Mouse (Mus musculus): ENCODE data around the gene Man1b1.

DNA sequence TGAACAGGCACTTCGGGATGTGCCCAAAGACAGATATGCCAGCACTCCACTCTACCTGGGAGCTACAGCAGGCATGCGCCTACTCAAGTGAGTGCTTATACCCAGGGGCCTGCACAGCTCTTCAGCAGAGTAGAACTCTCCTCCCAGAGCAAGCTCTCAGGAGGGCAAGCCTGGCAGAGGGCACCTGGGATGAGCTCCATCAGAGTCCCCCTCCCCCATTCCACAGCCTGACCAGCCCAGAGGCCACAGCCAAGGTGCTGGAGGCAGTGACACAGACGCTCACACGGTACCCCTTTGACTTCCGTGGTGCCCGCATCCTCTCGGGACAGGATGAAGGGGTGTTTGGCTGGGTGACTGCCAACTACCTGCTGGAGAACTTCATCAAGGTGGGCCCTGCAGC is 65.9 kb downstream of the Man1b1 start:
- TF ChIP-seq CTCF (conservative IDR thresholded peaks at IDR 0.05; ENCODE audit: insufficient read depth, insufficient read length, low read depth, low read length) (no peak), POLR2A (IDR thresholded peaks at IDR 0.05; ENCODE audit: low read depth, low read length) (no peak)

All from kidney, adult 2 months (tissue).